Mouse (Mus musculus) kidney, postnatal 0 days (tissue): ENCODE data around the gene Uvrag. TPM values are rescaled to one million over a fixed set of nuclear protein-coding genes. Genes with fewer than 3 reads are reported as not detected.
A peak's percentile ranks its signal among the peaks of the same experiment; 100 is the strongest.

Experiments used
- ATAC-seq: fragments of 200-750 bp; cut with Nextera tagmentation; replicated peaks from 2 replicates; pipeline ENCODE4 v1.8.0; 2017; ENCODE audit warnings: low read depth, moderate number of reproducible peaks, moderate TSS enrichment, moderate library complexity; ENCODE audit not compliant: low FRiP score
- DNase-seq: peaks from one replicate; pipeline ENCODE4 v3.0.0-alpha.2; 2016; ENCODE audit warnings: low spot score
- H3K27ac ChIP-seq: fragments of 300-500 bp; sonication (generic); 2 replicates; pipeline ENCODE4 v1.5.1; 2014; ENCODE audit warnings: mild to moderate bottlenecking
- H3K27me3 ChIP-seq: fragments of 300-500 bp; sonication (generic); 2 replicates; pipeline ENCODE4 v1.6.1; 2014; ENCODE audit warnings: low read length, mixed read lengths; ENCODE audit not compliant: insufficient read depth
- H3K36me3 ChIP-seq: fragments of 300-500 bp; sonication (generic); 2 replicates; pipeline ENCODE4 v1.6.1; 2014; ENCODE audit warnings: low read length, mixed read lengths; ENCODE audit not compliant: insufficient read depth
- H3K4me1 ChIP-seq: fragments of 300-500 bp; sonication (generic); replicated peaks from 2 replicates; pipeline ENCODE4 v1.6.1; 2014; ENCODE audit warnings: antibody characterized with exemption, low read length, mixed read lengths; ENCODE audit not compliant: insufficient read depth
- H3K4me2 ChIP-seq: fragments of 300-500 bp; sonication (generic); 2 replicates; pipeline ENCODE4 v1.6.1; 2014; ENCODE audit warnings: mild to moderate bottlenecking, low read length, moderate library complexity, mixed read lengths
- H3K4me3 ChIP-seq: fragments of 300-500 bp; sonication (generic); replicated peaks from 2 replicates; pipeline ENCODE4 v1.5.1; 2014; ENCODE audit warnings: low read depth, low read length
- H3K9ac ChIP-seq: fragments of 300-500 bp; sonication (generic); 2 replicates; pipeline ENCODE4 v1.6.1; 2014; ENCODE audit warnings: low read depth, low read length
- H3K9me3 ChIP-seq: fragments of 300-500 bp; sonication (generic); replicated peaks from 2 replicates; pipeline ENCODE4 v1.6.1; 2016; ENCODE audit warnings: low read length, inconsistent platforms, mixed read lengths
- CTCF ChIP-seq: IDR thresholded peaks from 2 replicates; pipeline ENCODE4 v1.5.1; 2016; ENCODE audit warnings: antibody characterized with exemption, low read depth, mild to moderate bottlenecking, moderate library complexity
- WGBS: fragments of 180-500 bp; shearing (Covaris S2); extraction: QIAGEN DNeasy Blood & Tissue Kit; methylation state at CpG from one replicate; pipeline ENCODE4 v1.1.7; 2014; 5-methylcytosine and 5-hydroxymethylcytosine counted together
- polyA plus RNA-seq: library from polyadenylated mRNA; unstranded; fragments of >200 nt; fragmentation: Nextera tagmentation; extraction: Ambion mirVana; gene quantifications from 2 replicates; pipeline ENCODE4 v1.2.1, GENCODE M21; 2015

The Uvrag gene
- polyA plus RNA-seq, 1 experiment from 2014 or later, result 19.0 TPM

GRCm38 (mm10) chr7:98855388-98855787, 285.6 kb downstream of the Uvrag start:
- Histone ChIP-seq H3K36me3 (no peaks in the 10 kb centered on the region), H3K27me3 (no peaks in the 10 kb centered on the region), H3K4me3 (no peak overlapping the region), H3K27ac (no peak overlapping the region), H3K9ac (no peak overlapping the region), H3K9me3 (no peaks in the 10 kb centered on the region), H3K4me1 (no peaks in the 10 kb centered on the region), H3K4me2 (no peak overlapping the region)
- no peak for DNase-seq
- 68% methylated on average over 2 of the region's 2 CpGs for WGBS
- no peak for ATAC-seq
- no peak for TF ChIP-seq CTCF

- no peak overlapping the region for H3K4me2 ChIP-seq
- no peak overlapping the region for H3K27ac ChIP-seq
- no peak for TF ChIP-seq CTCF
- H3K27me3 ChIP-seq, result no peaks in the 10 kb centered on the region
- 76% methylated on average over 6 of the region's 6 CpGs for WGBS
- H3K36me3 ChIP-seq, result no peaks in the 10 kb centered on the region
- H3K4me1 ChIP-seq, result no peaks in the 10 kb centered on the region
- no peak for DNase-seq
- no peak overlapping the region for H3K4me3 ChIP-seq
- H3K9ac ChIP-seq, result no peak overlapping the region
- no peaks in the 10 kb centered on the region for H3K9me3 ChIP-seq
- no peak for ATAC-seq
Observed at GRCm38 (mm10) chr7:98853806-98854205, 287.1 kb downstream of the Uvrag start.

GRCm38 (mm10) chr7:98852950-98853650, 287.8 kb downstream of the Uvrag start:
- H3K4me1 ChIP-seq, result no peaks in the 10 kb centered on the region
- DNase-seq (no peak), ATAC-seq (no peak)
- no peaks in the 10 kb centered on the region for H3K27me3 ChIP-seq
- no peak overlapping the region for H3K4me2 ChIP-seq
- H3K9me3 ChIP-seq, result no peaks in the 10 kb centered on the region
- no peak overlapping the region for H3K9ac ChIP-seq
- no peaks in the 10 kb centered on the region for H3K36me3 ChIP-seq
- TF ChIP-seq CTCF, result no peak
- H3K27ac ChIP-seq, result no peak overlapping the region
- H3K4me3 ChIP-seq, result no peak overlapping the region
- WGBS, result 80% methylated on average over 18 of the region's 18 CpGs

DNA sequence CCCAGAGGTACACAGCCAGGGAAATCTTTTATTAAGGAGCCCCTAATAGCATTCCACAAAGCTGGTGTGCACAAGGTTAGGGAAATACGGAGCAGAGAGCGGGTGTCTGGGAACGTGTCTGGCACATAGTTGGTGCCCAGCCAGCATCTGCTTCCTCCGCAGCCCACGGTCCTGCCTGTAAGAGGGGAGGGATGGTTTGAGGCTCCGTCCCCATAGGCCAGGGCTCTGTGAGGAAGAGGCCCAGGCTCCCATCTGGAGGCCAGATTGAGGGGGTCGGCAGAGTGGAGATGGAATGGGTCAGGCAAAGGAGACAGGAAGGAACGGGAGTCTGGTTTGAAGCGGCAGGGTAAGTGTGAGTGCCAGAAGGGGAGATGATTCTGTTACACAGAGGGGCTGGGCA, 289.7 kb downstream of the Uvrag start:
- Histone ChIP-seq H3K27me3 (no peaks in the 10 kb centered on the region), H3K36me3 (no peaks in the 10 kb centered on the region), H3K9ac (no peak overlapping the region), H3K9me3 (no peaks in the 10 kb centered on the region), H3K27ac (no peak overlapping the region), H3K4me2 (no peak overlapping the region), H3K4me1 (no peaks in the 10 kb centered on the region), H3K4me3 (no peak overlapping the region)
- WGBS, result 29% methylated on average over 9 of the region's 9 CpGs
- DNase-seq (peak; percentile 76), ATAC-seq (no peak)
- TF ChIP-seq CTCF, result no peak

DNA sequence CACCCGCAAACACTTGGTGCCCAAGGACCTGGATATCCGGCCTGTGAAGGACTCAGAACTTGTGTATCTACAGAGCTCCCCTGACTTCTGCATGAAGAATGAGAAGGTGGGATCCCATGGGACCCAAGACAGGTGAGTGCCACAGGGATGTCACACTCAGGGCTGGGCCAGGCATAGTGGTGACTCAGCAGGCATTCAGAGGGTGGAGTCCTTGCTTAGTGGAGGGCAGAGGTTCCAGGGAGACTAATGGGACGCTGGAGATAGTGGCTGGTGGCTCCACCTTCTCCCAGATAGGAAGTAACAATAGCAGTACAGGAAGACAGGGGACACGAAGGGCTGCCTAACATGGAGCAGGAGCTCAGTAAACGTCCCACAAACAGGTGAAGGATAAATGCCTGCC, 290.6 kb downstream of the Uvrag start:
- H3K27me3 ChIP-seq, result no peaks in the 10 kb centered on the region
- no peak overlapping the region for H3K9ac ChIP-seq
- H3K27ac ChIP-seq, result no peak overlapping the region
- ATAC-seq (no peak), DNase-seq (no peak)
- WGBS, result 92% methylated on average over 5 of the region's 5 CpGs
- H3K4me1 ChIP-seq, result no peaks in the 10 kb centered on the region
- no peak for TF ChIP-seq CTCF
- no peaks in the 10 kb centered on the region for H3K36me3 ChIP-seq
- no peaks in the 10 kb centered on the region for H3K9me3 ChIP-seq
- no peak overlapping the region for H3K4me2 ChIP-seq
- no peak overlapping the region for H3K4me3 ChIP-seq

- WGBS, result 74% methylated on average over 8 of the region's 8 CpGs
Observed at GRCm38 (mm10) chr7:98848899-98849640, 291.9 kb downstream of the Uvrag start.

More at GRCm38 (mm10) chr7:98848899-98849640, 291.9 kb downstream of the Uvrag start:
- H3K27me3 ChIP-seq, result no peaks in the 10 kb centered on the region
- H3K4me3 ChIP-seq, result no peak overlapping the region
- H3K9ac ChIP-seq, result no peak overlapping the region
- H3K36me3 ChIP-seq, result no peaks in the 10 kb centered on the region
- no peak for ATAC-seq
- peak; percentile 22 for DNase-seq
- no peak overlapping the region for H3K27ac ChIP-seq
- no peak overlapping the region for H3K4me2 ChIP-seq
- no peaks in the 10 kb centered on the region for H3K4me1 ChIP-seq
- H3K9me3 ChIP-seq, result no peaks in the 10 kb centered on the region
- no peak for TF ChIP-seq CTCF
